Mouse (Mus musculus) embryo, embryonic 11.5 days (tissue): ENCODE data around the gene Cox4i1.

Source experiments
- DNase-seq: peaks from one replicate; pipeline ENCODE4 v3.0.0-alpha.2; 2012; ENCODE audit warnings: low read depth, low spot score

Gene Cox4i1

DNA sequence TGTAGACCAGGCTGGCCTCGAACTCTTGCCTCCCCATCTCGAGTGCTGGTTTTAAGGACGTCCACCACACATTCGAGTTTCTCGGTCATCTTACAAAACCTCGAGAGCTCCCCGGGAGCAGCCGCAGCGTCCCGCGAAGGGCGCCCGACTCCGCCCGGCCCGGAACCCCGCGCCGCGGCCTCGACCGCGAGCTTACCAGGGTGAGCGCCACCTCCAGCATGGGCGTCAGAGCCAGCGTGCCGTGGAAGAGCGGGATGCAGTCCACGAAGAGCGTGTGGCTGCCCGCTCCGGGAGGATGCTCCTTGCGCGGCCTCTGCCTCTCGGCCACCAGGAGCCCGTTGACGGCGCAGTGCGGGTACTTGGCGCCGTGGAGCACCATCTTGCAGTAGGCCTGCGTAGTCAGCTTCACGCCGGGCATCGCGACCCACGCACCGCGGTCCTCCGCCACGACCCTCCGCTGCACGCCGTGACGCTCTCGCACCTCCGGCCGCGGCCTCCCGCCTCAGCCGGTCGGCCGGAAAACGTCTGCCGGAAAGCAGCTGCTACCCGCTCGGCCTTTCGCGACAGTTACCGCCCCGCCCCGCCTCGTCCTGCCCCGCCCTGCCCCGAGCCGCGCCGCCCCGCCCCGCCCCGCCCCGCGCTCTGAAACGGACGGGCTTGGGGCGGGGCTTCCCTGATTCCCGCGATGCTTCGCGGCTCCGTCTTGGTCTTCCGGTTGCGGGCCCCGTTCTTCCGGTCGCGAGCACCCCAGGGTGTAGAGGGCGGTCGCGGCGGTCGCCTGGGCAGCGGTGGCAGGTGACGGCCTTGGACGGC lies at the start of gene Cox4i1, which contains the start of gene Gm27021:
TSS of gene Cox4i1 (plus strand) at position 662 of the 813 bp plus-strand sequence.
TSS of gene Gm27021 (minus strand) at position 519 of the 813 bp plus-strand sequence.
- DNase-seq: peak; percentile 86

GRCm38 (mm10) chr8:120619235-120620180 lies 48.5 kb upstream of the Cox4i1 start:
- no peak for DNase-seq

- DNase-seq: no peak
Observed at GRCm38 (mm10) chr8:120620441-120620840, 47.6 kb upstream of the Cox4i1 start.

DNA sequence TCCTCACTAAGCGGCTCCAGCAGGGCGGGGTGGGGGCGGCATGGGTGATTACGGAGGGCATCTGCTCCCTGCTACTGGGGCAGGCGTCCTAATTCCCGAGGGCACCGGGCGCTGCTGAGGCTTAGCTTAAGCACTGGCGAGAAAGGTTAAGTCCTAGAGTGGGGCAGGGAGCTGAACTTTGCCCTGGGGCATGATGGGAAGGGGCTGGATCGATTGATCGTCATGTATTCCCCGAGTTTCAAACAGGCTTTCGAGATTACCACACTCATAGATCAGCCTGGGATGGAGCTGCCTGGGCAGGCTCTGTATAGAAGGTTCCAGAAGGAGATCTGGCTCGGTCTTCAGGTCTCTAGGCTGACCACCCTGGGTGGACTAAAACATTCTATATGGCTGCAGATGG lies 45.9 kb upstream of the Cox4i1 start:
- no peak for DNase-seq

GRCm38 (mm10) chr8:120623608-120624007 lies 44.4 kb upstream of the Cox4i1 start:
- no peak for DNase-seq

DNA sequence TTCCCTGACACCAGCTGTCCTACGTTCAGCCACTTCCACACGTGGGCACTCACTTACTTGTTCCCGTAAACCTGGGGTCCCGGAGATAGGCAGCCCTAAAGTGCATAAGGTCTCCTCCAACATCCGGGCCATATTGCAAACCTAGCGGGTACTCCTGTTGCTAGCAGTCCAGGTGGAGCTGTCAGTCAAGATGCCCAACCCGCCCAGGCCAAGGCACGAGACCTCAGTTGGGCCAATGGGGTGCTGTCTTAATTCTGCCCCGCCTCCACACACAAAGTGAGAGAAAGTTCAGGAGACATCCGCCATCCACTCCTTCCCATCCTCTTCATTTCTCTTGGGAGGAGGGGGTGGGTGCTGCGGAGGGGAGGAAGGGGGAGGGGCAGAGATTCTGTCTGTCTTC lies 41.6 kb upstream of the Cox4i1 start:
- no peak for DNase-seq

- DNase-seq: no peak
Observed at GRCm38 (mm10) chr8:120627298-120627697, 40.7 kb upstream of the Cox4i1 start.

DNA sequence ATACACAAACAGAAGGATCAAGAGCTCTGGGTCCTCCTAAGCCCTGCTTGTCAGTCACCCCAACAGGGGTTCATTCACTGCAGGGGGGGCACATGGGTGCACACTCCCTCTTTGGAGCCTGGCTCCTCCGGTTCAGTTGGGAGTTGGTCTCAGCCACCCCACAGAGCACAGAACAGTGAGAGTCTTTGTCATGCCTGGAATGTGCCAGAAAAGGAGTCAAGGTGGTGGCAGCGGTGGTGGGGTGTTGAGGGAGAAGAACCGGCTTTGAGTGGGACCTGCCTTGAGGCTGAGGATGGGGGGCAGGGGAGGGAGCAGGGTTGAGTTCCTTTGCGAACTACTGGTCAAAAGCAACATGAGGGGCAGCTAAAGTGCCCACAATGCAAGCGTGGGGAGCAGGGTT lies 38.0 kb upstream of the Cox4i1 start:
- no peak for DNase-seq

DNA sequence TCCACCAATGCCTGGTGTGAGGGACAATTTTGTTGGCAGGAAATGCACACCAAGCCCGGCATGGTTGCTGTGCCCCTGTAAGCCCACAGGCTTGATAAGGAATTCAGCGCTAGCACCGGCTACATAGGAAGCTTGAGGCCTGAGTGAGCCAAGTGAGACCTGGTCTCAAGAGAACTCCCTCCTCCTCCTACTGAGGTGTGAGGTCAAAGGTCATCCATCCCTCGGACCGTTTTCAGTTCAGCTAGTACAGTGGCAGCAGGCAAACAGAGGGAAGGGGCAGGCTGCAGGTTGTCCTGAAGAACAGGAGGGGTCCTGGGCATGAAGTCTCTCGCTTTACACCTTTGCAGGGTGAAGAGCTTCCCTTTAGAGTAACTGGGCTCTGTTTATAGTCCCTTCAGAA lies 37.2 kb upstream of the Cox4i1 start:
- no peak for DNase-seq

GRCm38 (mm10) chr8:120631441-120632375 lies 36.3 kb upstream of the Cox4i1 start:
- no peak for DNase-seq

DNA sequence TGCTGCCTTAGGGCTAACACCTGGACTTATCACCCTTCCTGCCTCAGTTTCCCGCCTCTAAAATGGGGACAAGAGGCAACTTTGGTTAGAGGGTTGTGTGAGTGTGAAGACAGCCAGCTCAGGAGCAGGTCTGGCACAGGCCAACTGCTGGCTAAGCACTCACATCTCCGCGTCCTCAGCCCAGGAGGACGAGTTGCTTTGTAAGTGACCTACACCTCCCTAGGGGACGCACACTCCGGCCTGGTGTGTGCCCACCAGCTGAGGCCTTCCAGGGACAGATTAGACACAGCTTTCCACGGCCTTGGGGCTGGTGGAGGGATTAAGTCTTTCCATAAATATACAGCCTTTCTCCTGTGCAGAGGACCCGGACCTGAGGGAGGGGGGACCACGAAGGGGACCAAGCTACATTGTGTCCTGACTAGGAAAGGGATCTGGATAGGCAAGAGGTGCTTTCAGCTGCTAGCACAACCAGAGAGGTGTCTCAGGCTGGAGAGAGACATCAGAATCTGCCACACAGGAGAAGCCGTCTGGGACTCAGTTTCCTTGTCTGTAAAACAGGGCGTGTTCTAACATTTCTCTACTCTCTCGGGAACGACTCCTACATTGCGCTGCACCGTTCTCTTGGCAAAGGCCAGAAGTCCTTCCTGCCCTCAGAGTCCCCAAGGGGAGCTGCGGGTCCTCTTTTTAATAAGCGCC lies 34.9 kb upstream of the Cox4i1 start:
- no peak for DNase-seq

DNA sequence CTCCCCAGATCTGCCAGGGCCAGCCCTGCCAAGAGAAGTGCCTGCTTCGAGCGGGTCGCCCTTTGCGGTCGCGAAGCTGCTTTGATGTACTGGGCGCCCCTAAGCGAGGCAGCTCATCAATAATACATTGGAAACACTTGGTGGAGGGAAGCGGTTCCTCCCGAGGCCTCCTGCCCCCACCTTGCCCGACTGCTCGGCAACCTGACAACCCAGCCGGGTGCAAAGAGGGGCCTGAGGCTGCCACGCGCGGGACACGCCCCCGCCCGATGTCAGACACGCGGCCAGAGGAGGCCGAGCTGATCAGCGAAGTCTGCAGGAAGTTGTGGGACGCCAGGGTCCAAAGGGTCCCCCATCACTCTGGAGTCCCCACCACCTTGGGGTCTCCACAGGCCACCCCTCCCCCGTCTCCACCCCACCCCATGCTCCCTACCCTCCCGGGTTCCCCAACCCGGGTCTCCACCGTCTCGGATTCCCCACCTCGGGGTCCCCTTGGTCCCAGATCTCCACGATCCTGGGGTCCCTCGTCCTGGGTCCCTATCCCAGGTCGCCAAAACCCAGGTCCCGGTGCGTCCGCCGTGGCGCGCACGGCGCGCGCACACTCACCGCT lies 34.3 kb upstream of the Cox4i1 start:
- no peak for DNase-seq

- DNase-seq: no peak
Observed at GRCm38 (mm10) chr8:120634329-120634839, 33.6 kb upstream of the Cox4i1 start.

- DNase-seq: no peak
Observed at GRCm38 (mm10) chr8:120641245-120641644, 26.8 kb upstream of the Cox4i1 start.

DNA sequence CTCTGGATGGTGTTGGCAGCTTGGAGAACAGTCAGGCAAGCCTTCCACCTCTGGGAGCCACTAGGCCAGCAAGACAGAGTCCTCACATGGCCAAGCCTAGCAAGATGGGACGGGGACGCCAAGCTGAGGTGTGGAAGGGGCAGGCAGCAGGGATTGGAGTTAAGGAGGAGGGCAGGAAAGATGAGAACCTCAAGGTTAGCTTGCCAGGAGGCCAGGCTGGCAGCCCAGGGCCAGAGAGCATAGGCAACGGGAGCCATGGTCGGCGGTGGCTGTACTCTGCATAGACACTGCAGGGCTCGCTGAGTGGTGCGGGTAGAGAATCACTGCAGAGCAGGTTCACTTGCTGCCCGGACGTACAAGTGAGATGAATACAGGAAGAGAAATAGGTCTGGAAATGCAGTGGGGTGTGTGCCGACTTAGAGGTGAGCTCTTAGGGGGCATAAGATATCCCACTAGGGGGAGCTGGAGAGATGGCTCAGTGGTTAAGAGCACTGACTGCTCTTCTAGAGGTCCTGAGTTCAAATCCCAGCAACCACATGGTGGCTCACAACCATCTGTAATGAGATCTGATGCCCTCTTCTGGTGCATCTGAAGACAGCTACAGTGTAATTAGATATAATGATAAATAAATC lies 25.9 kb upstream of the Cox4i1 start:
- no peak for DNase-seq

DNA sequence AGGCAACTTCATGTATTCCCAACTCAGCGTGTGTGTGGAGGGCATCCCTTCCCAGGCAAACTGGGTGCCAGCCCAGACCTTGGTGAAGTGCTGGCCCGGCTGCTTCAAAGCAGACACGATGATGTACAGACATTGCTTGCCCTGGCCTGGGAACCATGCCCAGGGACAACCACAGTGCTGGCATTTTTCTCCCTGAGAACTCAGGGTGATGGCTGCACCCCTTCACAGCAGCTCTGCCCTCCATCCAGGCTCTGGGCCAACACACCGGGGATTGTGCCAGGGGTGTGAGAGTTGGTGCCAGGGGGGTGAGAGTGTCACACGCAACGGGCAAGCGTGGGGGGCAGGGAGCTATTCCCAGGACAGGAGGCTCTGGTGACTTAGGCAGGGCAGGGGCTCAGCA lies 23.4 kb upstream of the Cox4i1 start:
- no peak for DNase-seq

DNA sequence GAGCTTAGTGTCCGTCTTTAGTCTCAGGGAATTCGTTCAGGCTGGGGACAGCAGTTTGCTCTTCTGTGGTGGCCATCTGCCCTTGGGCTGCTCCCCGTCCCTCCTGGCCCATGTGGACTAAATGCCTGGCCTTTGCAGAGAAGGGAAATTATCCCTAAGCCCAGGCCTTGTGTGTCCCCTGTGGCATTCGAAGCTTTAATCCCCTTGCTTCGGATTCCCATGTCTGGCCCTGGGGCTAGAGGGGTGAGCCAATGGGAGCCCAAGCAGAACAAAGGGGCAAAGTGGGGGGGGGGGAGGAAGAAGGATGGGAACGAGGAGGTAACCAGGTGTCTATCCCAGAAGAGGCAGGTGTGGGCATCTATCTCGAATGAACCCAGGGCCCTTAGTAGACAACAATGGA lies 20.5 kb upstream of the Cox4i1 start, which contains the start of gene 1190005I06Rik:
TSS of gene 1190005I06Rik (minus strand) at position 101 of the 400 bp plus-strand sequence.
- DNase-seq: no peak

GRCm38 (mm10) chr8:120656322-120657052 lies 11.5 kb upstream of the Cox4i1 start:
- no peak for DNase-seq

- DNase-seq: no peak
Observed at GRCm38 (mm10) chr8:120657415-120657814, 10.6 kb upstream of the Cox4i1 start.
